Mouse (Mus musculus) bone marrow macrophage, adult 2 months (primary cell): Measurements from ENCODE around the gene Swi5. TPM values are rescaled to one million over a fixed set of nuclear protein-coding genes. Genes with fewer than 3 reads are reported as not detected.
"Not testable (repeated sequence)": the region's sequence is repeated elsewhere in the genome, so short reads cannot be mapped to it uniquely, and the experiment has no call there.

Source experiments
- H3K27ac ChIP-seq: 2 replicates; pipeline ENCODE4 v1.5.1; 2012; ENCODE audit warnings: low read depth, low read length; ENCODE audit not compliant: insufficient read depth
- H3K4me1 ChIP-seq: 2 replicates; pipeline ENCODE4 v1.6.1; 2012; ENCODE audit warnings: low read length; ENCODE audit not compliant: control insufficient read depth, insufficient read depth
- H3K4me3 ChIP-seq: 2 replicates; pipeline ENCODE4 v1.5.1; 2012; ENCODE audit warnings: mild to moderate bottlenecking, low read length, moderate library complexity; ENCODE audit not compliant: insufficient read depth
- CTCF ChIP-seq: IDR thresholded peaks from 2 replicates; pipeline ENCODE4 v1.5.1; 2012; ENCODE audit warnings: low read depth, mild to moderate bottlenecking, low read length, moderate library complexity
- POLR2A ChIP-seq: IDR thresholded peaks from 2 replicates; pipeline ENCODE4 v1.6.1; 2012; ENCODE audit warnings: mild to moderate bottlenecking, low read depth, low read length, borderline replicate concordance
- polyA plus RNA-seq: library from polyadenylated mRNA; stranded (reverse); fragments of >200 nt; gene quantifications from 2 replicates; pipeline ENCODE4 v1.2.4, GENCODE M21; 2012; ENCODE audit not compliant: missing spikeins, insufficient read depth, insufficient read length

Gene Swi5
- polyA plus RNA-seq, 1 experiment: 168 TPM

GRCm38 (mm10) chr2:32304145-32304832 lies 16.4 kb upstream of the Swi5 start:
- no peaks in the 10 kb centered on the region for H3K4me1 ChIP-seq
- no peak overlapping the region for H3K27ac ChIP-seq
- no peak overlapping the region for H3K4me3 ChIP-seq
- TF ChIP-seq CTCF: 0 out of 2 replicates have a peak, but pooled peaks have one; percentile 15
- no peak for TF ChIP-seq POLR2A

- no peak overlapping the region for H3K27ac ChIP-seq
- H3K4me3 ChIP-seq: no peak overlapping the region
- H3K4me1 ChIP-seq: no peaks in the 10 kb centered on the region
- TF ChIP-seq CTCF (peak; percentile 22; the same call in 1 of the 2 replicates), POLR2A (no peak)
Measured at GRCm38 (mm10) chr2:32302952-32303351, 15.1 kb upstream of the Swi5 start.

- H3K4me3 ChIP-seq: no peak overlapping the region
- no peak overlapping the region for H3K27ac ChIP-seq
- H3K4me1 ChIP-seq: no peaks in the 10 kb centered on the region
- TF ChIP-seq POLR2A: no peak
- TF ChIP-seq CTCF: no peak
Measured at GRCm38 (mm10) chr2:32299469-32299868, 11.6 kb upstream of the Swi5 start.

- H3K4me1 ChIP-seq, H3K27ac ChIP-seq, H3K4me3 ChIP-seq: not testable (repeated sequence)
Measured at GRCm38 (mm10) chr2:32295842-32296241, 8.0 kb upstream of the Swi5 start.

GRCm38 (mm10) chr2:32295285-32295684 lies 7.4 kb upstream of the Swi5 start:
- Histone ChIP-seq H3K4me3 (no peak overlapping the region), H3K27ac (no peak overlapping the region), H3K4me1 (no peaks in the 10 kb centered on the region)
- no peak for TF ChIP-seq CTCF
- no peak for TF ChIP-seq POLR2A

- no peak overlapping the region for H3K27ac ChIP-seq
- TF ChIP-seq CTCF: no peak
- no peak for TF ChIP-seq POLR2A
- no peaks in the 10 kb centered on the region for H3K4me1 ChIP-seq
- no peak overlapping the region for H3K4me3 ChIP-seq
Measured at GRCm38 (mm10) chr2:32294348-32294747, 6.5 kb upstream of the Swi5 start.

- TF ChIP-seq CTCF: no peak
- no peak for TF ChIP-seq POLR2A
- Histone ChIP-seq H3K4me1 (peaks cover 10% of the 10 kb centered on the region), H3K27ac (no peak overlapping the region), H3K4me3 (peak overlapping the region; percentile 93)
Measured at GRCm38 (mm10) chr2:32289578-32289977, 1.7 kb upstream of the Swi5 start.

GRCm38 (mm10) chr2:32288371-32288931 lies 576 bp upstream of the Swi5 start:
- no peak for TF ChIP-seq POLR2A
- no peak for TF ChIP-seq CTCF
- peak overlapping the region; percentile 41 for H3K27ac ChIP-seq
- H3K4me3 ChIP-seq: peak overlapping the region; percentile 93
- peaks cover 10% of the 10 kb centered on the region for H3K4me1 ChIP-seq

- Histone ChIP-seq H3K27ac (peak within 1 kb of the TSS; percentile 49), H3K4me1 (peaks cover 10% of the 10 kb centered on the region), H3K4me3 (peak within 1 kb of the TSS; percentile 93)
- TF ChIP-seq CTCF (no peak), POLR2A (no peak)
Measured at GRCm38 (mm10) chr2:32287334-32287840, 488 bp downstream of the Swi5 start, which contains the start of gene Golga2. Gene Golga2 (plus strand): TSS chr2:32287384.

- Histone ChIP-seq H3K4me3 (no peak overlapping the region), H3K4me1 (peaks cover 17% of the 10 kb centered on the region), H3K27ac (no peak overlapping the region)
- no peak for TF ChIP-seq POLR2A
- TF ChIP-seq CTCF: no peak
Measured at GRCm38 (mm10) chr2:32283986-32284385, 3.9 kb downstream of the Swi5 start.
